Mouse (Mus musculus): ENCODE data around the gene Pitpnc1. TPM values are rescaled to one million over a fixed set of nuclear protein-coding genes. Genes with fewer than 3 reads are reported as not detected.
"Not testable (repeated sequence)": the region's sequence is repeated elsewhere in the genome, so short reads cannot be mapped to it uniquely, and the experiment has no call there.

Pitpnc1 gene
- polyA plus RNA-seq, 1 experiment from 2014 or later = 16.2 TPM

GRCm38 (mm10) chr11:107504364-107504763 lies 33.9 kb upstream of the Pitpnc1 start:
- WGBS = 88% methylated on average over 3 of the region's 4 CpGs
- ATAC-seq (ENCODE audit: low read depth); H3K27me3 ChIP-seq (ENCODE audit: control insufficient read depth, insufficient read depth, low read depth, low read length): not testable (repeated sequence)

DNA sequence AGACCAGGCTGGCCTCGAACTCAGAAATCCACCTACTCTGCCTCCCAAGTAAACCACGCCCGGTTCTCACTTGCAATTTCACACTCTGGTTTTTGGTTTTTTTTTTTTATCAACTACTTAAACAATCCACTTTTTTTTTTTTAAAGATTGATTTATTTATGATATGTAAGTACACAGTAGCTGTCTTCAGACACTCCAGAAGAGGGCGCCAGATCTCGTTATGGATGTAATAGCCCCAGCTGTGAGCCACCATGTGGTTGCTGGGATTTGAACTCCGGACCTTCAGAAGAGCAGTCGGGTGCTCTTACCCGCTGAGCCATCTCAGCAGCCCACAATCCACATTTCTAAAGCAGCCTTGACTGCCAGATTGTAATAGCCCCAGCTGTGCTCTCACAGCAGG lies 32.3 kb upstream of the Pitpnc1 start:
- Histone ChIP-seq H3K27me3 (ENCODE audit: control insufficient read depth, insufficient read depth, low read depth, low read length) (no peaks in the 10 kb centered on the region), H3K4me3 (ENCODE audit: low read length) (no peak overlapping the region), H3K27ac (ENCODE audit: low read length) (no peak overlapping the region), H3K4me2 (ENCODE audit: low read depth, low read length) (no peak overlapping the region), H3K9ac (ENCODE audit: low read length) (no peak overlapping the region), H3K36me3 (ENCODE audit: control insufficient read depth, insufficient read depth, low read length) (peaks cover 6% of the 10 kb centered on the region), H3K9me3 (ENCODE audit: control insufficient read depth, low read length) (no peaks in the 10 kb centered on the region), H3K4me1 (replicated peaks; ENCODE audit: control insufficient read depth, insufficient read depth, low read length) (no peaks in the 10 kb centered on the region)
- ATAC-seq (ENCODE audit: low read depth) = no peak
- 79% methylated on average over 8 of the region's 8 CpGs for WGBS

More at GRCm38 (mm10) chr11:107504364-107504763, 33.9 kb upstream of the Pitpnc1 start:
- H3K4me1 ChIP-seq (replicated peaks; ENCODE audit: control insufficient read depth, insufficient read depth, low read length); H3K27ac ChIP-seq (ENCODE audit: low read length); H3K9me3 ChIP-seq (ENCODE audit: control insufficient read depth, low read length); H3K4me2 ChIP-seq (ENCODE audit: low read depth, low read length); H3K9ac ChIP-seq (ENCODE audit: low read length); H3K4me3 ChIP-seq (ENCODE audit: low read length); H3K36me3 ChIP-seq (ENCODE audit: control insufficient read depth, insufficient read depth, low read length): not testable (repeated sequence)

DNA sequence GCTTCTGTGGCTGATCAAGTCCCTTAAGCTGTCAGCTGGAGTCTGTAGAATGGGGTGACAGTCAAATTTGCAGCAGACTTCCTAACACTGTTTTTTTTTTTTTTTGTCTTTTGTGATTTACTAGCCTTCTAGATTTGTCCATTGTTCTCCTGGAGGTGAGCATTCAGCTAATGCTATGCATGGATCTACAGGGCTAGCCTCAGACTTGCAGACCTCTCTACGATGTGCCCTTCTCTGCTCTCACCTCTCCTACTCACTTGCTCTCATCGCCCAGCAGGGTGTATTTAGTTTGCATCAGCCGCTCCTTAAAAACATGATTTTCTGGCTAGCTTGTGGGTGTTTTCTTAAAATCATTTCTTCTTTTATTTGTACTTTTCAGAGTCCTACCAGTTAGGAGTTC lies 13.8 kb upstream of the Pitpnc1 start:
- Histone ChIP-seq H3K4me3 (ENCODE audit: low read length) (no peak overlapping the region), H3K4me2 (ENCODE audit: low read depth, low read length) (no peak overlapping the region), H3K27me3 (ENCODE audit: control insufficient read depth, insufficient read depth, low read depth, low read length) (no peaks in the 10 kb centered on the region), H3K27ac (ENCODE audit: low read length) (no peak overlapping the region), H3K9me3 (ENCODE audit: control insufficient read depth, low read length) (no peaks in the 10 kb centered on the region), H3K4me1 (replicated peaks; ENCODE audit: control insufficient read depth, insufficient read depth, low read length) (peaks cover 16% of the 10 kb centered on the region), H3K9ac (ENCODE audit: low read length) (no peak overlapping the region), H3K36me3 (ENCODE audit: control insufficient read depth, insufficient read depth, low read length) (peaks cover 23% of the 10 kb centered on the region)
- WGBS = 91% methylated on average over 3 of the region's 3 CpGs
- ATAC-seq (ENCODE audit: low read depth) = no peak

DNA sequence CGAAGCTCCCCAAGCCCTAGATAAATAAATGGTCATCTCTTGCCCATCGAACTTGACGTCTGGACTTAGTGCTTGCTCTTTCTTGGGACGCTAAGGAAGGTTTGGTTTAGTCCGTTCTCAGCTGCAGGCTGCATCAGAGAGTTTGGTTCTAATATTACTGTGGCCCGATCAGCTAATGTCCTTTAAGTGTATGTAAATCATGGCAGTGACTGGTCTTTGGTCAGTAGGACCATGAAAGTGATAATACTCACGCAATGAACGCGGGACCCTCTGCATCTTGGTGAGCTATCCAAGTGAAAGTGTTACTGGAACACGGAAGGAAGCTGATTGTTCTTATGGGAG lies 9.3 kb upstream of the Pitpnc1 start:
- H3K9me3 ChIP-seq (ENCODE audit: control insufficient read depth, low read length) = no peaks in the 10 kb centered on the region
- H3K4me2 ChIP-seq (ENCODE audit: low read depth, low read length) = peak overlapping the region; percentile 81
- no peaks in the 10 kb centered on the region for H3K36me3 ChIP-seq (ENCODE audit: control insufficient read depth, insufficient read depth, low read length)
- peaks cover 16% of the 10 kb centered on the region for H3K4me1 ChIP-seq (replicated peaks; ENCODE audit: control insufficient read depth, insufficient read depth, low read length)
- no peaks in the 10 kb centered on the region for H3K27me3 ChIP-seq (ENCODE audit: control insufficient read depth, insufficient read depth, low read depth, low read length)
- peak overlapping the region; percentile 79 for H3K4me3 ChIP-seq (ENCODE audit: low read length)
- peak overlapping the region; percentile 79 for H3K27ac ChIP-seq (ENCODE audit: low read length)
- ATAC-seq (ENCODE audit: low read depth) = no peak
- WGBS = under 1% methylated on average over 10 of the region's 10 CpGs
- peak overlapping the region; percentile 94 for H3K9ac ChIP-seq (ENCODE audit: low read length)

DNA sequence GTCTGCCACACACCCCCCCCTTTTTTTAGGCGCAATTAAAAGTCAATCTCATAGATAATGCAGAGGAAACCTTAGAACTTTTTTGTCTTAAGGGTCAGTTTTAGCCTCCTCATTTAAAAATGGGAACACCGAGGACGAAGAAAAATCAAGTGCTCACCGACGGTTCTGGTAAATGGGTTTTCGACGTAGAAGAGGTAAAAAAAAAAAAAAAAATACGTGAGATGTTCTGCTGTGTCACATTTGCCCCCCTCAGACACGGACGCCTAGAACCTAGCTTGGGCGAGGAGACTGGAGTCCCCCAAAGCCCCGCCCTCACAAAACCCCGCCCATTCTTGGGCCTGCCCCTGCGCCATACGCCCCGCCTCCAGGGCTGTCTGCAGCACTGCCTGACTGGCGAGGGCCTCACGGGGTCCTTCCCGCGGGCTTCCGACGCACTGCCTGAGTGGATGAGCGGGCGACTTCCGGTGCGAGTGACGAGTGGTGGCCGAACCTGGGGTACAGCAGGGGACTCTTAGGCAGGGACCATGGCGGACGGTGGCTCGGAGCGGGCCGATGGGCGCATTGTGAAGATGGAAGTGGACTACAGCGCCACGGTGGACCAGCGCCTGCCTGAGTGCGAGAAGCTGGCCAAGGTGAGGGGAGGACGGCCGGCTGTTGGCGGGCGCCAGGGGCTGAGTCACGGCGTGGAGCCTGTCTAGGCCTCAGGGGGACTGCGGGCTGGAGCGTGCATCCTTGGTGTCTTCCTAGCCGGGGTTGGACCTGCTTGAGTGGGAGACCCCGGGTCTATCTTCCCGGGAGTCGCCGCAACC lies 8.8 kb upstream of the Pitpnc1 start, which contains the start of gene Psmd12:
TSS of gene Psmd12 (plus strand) at position 432 of the 809 bp plus-strand sequence.
- Histone ChIP-seq H3K36me3 (ENCODE audit: control insufficient read depth, insufficient read depth, low read length) (no peaks in the 10 kb centered on the region), H3K4me3 (ENCODE audit: low read length) (peak within 1 kb of the TSS; percentile 79), H3K9me3 (ENCODE audit: control insufficient read depth, low read length) (no peaks in the 10 kb centered on the region), H3K27ac (ENCODE audit: low read length) (peak within 1 kb of the TSS; percentile 79), H3K4me1 (replicated peaks; ENCODE audit: control insufficient read depth, insufficient read depth, low read length) (peaks cover 16% of the 10 kb centered on the region), H3K4me2 (ENCODE audit: low read depth, low read length) (peak within 1 kb of the TSS; percentile 81), H3K27me3 (ENCODE audit: control insufficient read depth, insufficient read depth, low read depth, low read length) (no peaks in the 10 kb centered on the region), H3K9ac (ENCODE audit: low read length) (peak within 1 kb of the TSS; percentile 94)
- peak; percentile 99 for ATAC-seq (ENCODE audit: low read depth)
- WGBS = under 1% methylated on average over 51 of the region's 51 CpGs

- Histone ChIP-seq H3K27ac (ENCODE audit: low read length) (no peak overlapping the region), H3K4me2 (ENCODE audit: low read depth, low read length) (no peak overlapping the region), H3K9me3 (ENCODE audit: control insufficient read depth, low read length) (no peaks in the 10 kb centered on the region), H3K27me3 (ENCODE audit: control insufficient read depth, insufficient read depth, low read depth, low read length) (no peaks in the 10 kb centered on the region), H3K4me3 (ENCODE audit: low read length) (no peak overlapping the region), H3K9ac (ENCODE audit: low read length) (no peak overlapping the region), H3K4me1 (replicated peaks; ENCODE audit: control insufficient read depth, insufficient read depth, low read length) (peaks cover 12% of the 10 kb centered on the region), H3K36me3 (ENCODE audit: control insufficient read depth, insufficient read depth, low read length) (no peaks in the 10 kb centered on the region)
- no peak for ATAC-seq (ENCODE audit: low read depth)
- WGBS = 24% methylated on average over 8 of the region's 8 CpGs
Observed at GRCm38 (mm10) chr11:107473137-107473820, 2.8 kb upstream of the Pitpnc1 start.

GRCm38 (mm10) chr11:107472304-107472703 lies 1.8 kb upstream of the Pitpnc1 start:
- H3K9me3 ChIP-seq (ENCODE audit: control insufficient read depth, low read length) = no peaks in the 10 kb centered on the region
- no peak overlapping the region for H3K4me2 ChIP-seq (ENCODE audit: low read depth, low read length)
- H3K27ac ChIP-seq (ENCODE audit: low read length) = no peak overlapping the region
- no peak overlapping the region for H3K4me3 ChIP-seq (ENCODE audit: low read length)
- H3K36me3 ChIP-seq (ENCODE audit: control insufficient read depth, insufficient read depth, low read length) = no peaks in the 10 kb centered on the region
- peaks cover 17% of the 10 kb centered on the region for H3K4me1 ChIP-seq (replicated peaks; ENCODE audit: control insufficient read depth, insufficient read depth, low read length)
- 90% methylated on average over 3 of the region's 3 CpGs for WGBS
- H3K9ac ChIP-seq (ENCODE audit: low read length) = no peak overlapping the region
- no peak for ATAC-seq (ENCODE audit: low read depth)
- H3K27me3 ChIP-seq (ENCODE audit: control insufficient read depth, insufficient read depth, low read depth, low read length) = no peaks in the 10 kb centered on the region

DNA sequence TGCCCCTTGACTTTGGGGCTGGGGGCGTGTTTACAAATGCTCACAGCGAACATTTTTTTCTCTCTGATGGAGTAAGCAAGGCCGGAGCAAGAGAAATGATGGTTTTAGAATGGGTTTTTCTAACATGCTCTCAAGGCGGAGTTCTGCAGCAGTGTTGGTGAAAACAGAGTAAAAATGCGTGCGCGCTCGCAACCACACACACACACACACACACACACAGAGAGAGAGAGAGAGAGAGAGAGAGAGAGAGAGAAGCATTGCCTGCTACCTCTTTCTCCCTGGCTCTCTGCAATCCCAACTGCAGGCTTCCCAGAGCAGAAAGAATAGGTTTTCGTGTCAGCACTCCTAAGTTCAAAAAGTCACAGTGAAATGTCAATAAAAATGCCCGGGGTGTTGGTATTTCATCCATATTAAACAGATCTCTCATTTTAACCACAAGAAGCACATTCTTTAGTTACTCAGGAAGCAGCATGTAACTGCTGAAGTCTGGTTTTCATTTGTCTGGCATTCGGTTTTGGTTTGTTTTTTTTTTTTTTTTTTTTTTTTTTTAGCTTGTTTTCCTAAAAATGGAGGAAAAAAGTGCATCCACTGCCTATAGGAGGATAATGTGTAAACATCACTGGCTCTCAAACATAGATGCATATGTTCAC lies 697 bp upstream of the Pitpnc1 start:
- Histone ChIP-seq H3K27ac (ENCODE audit: low read length) (peak overlapping the region; percentile 96), H3K4me2 (ENCODE audit: low read depth, low read length) (peak overlapping the region; percentile 94), H3K36me3 (ENCODE audit: control insufficient read depth, insufficient read depth, low read length) (no peaks in the 10 kb centered on the region), H3K4me3 (ENCODE audit: low read length) (peak overlapping the region; percentile 91), H3K9ac (ENCODE audit: low read length) (peak overlapping the region; percentile 90), H3K9me3 (ENCODE audit: control insufficient read depth, low read length) (no peaks in the 10 kb centered on the region), H3K4me1 (replicated peaks; ENCODE audit: control insufficient read depth, insufficient read depth, low read length) (peaks cover 28% of the 10 kb centered on the region), H3K27me3 (ENCODE audit: control insufficient read depth, insufficient read depth, low read depth, low read length) (no peaks in the 10 kb centered on the region)
- ATAC-seq (ENCODE audit: low read depth) = no peak
- 2% methylated on average over 11 of the region's 11 CpGs for WGBS
